Mouse (Mus musculus): ENCODE results near the gene Pnmt. TPM values are rescaled to one million over a fixed set of nuclear protein-coding genes. Genes with fewer than 3 reads are reported as not detected.

Pnmt gene
- 0.16 TPM in 1 of 2 replicates, not detected in the other for polyA plus RNA-seq (2012; rRNA removed)

DNA sequence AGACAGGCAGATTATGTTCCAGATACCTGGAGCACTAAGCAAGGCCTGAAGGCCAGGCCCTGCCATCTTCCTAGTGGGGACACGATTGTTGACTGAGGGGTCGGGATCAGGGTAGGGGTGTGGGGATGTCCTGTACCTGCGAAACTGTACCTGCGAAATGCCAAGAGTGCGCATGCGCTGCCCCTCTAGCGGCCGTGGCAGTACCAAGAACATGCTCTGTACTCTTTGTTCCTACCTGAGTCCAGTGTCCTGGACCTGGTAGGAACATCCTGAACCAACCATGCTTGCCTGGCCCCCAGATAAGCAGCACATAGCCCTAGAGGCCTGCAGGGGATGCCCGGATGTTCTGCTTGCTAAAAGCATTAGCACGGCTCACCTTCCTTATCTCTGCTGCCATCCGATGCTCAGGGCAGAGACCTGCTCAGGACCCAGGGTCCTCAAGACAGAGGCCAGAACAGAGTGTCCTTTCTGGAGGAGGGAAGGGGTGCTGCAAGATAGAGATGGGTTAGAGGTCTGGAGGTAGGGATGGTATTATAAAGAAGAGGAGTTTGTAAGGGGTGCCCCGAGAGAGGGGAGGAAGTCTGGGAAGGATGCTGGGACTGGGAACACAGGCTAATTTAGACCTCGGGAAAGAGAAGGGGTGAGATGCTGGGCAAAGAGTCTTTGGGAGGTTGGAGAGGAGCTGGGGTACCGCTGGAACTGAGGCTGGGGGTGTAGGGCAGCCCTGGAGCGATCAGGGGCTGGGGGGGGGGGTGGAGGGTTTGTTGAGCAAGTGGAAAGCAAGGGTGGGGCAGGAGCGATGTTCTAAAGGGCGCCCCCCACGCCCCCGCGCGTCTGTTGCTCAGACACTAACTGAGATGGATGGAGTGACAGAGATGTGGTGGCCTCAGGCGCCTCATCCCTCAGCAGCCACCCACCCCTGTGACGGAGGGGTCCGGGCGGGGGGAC lies at the start of gene Pnmt:
TSS of gene Pnmt (plus strand) at position 813 of the 948 bp plus-strand sequence.

DNA sequence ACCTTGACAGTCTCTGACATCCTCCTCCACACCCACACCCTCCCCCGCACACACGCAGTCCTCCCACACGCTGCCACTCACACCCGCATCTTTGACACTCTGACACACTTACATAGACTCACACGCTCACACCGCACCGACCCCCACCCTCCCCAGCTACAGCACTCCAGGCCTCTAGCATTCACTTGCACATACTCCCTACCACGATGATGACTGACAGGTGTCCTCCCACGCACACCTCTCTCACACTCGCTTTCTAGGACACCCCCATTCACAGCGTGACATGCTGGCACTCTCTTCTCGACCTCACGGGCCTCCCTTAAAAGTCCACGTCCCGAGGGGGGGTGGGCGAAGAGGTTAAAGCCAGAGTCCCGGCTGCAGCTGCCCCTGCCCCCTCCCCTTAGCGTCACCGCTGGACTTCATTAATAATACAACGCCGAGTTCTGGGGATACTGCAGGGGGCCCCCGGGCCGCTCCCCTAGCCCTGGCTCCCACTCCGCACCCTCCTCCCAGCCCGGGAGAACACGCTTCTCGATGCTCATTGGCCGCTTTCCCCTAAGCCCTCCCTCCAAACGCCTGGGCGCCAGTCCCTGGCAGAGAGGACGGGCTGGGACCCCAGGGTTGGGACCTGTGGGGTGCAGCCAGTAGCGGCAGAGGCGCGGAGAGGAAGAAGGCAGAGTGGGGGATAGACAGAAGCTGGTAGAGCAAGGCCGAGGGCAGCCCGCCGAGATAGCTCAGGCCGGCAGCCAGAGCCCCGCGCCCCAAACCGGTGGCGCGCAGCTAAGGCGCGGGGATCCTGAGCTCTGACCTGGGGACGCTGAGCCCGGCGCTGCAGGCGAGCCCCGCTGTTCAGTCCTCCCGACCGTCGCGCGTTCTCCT lies 37.9 kb upstream of the Pnmt start, which contains the start of gene Ppp1r1b:
TSS of gene Ppp1r1b (plus strand) at position 322 of the 879 bp plus-strand sequence.

DNA sequence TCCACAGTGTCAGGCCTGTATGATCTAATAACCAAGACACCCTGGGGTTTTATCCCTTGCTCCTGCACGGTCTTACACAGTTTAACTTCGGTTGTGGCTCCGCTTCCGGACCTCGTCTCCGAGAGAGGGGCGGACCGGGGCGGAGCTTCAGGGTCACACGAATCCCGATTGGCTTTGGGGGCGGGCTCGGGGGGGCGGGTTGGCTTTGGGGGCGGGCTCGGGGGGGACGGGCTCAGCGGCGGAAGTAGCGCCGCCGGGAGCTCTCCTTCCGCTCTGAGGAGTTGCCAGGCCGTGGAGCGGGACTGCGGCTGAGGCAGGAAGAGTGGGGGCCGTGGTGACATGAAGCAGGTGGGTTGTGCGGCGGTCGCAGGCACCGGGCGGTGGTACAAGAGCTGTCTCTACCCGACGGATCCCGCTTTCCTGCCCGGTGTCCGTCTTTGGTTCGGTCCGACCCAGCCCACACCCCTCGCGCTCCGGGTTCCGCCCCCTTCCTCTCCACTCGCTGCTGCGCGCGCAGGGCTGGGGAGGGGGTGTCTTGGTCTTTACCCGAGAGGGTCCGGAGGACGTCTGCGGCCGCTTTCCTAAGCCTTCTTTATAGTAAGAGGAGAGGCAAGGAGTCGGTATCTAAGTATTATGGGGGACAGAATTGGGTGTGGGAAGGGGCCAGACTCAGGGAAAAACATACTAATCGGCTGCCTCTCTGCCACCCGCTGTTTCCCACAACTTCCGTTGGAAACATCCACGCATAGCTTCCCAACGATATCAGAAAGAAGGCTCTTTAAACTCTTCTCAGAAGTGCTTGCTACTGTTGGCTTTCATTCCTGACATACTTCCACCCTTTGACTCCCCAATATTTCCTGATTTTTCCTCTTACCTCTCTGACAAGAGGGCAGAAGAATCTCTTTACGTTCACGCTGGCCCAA lies 27.8 kb upstream of the Pnmt start, which contains the start of gene Stard3:
TSS of gene Stard3 (plus strand) at position 208 of the 923 bp plus-strand sequence.

DNA sequence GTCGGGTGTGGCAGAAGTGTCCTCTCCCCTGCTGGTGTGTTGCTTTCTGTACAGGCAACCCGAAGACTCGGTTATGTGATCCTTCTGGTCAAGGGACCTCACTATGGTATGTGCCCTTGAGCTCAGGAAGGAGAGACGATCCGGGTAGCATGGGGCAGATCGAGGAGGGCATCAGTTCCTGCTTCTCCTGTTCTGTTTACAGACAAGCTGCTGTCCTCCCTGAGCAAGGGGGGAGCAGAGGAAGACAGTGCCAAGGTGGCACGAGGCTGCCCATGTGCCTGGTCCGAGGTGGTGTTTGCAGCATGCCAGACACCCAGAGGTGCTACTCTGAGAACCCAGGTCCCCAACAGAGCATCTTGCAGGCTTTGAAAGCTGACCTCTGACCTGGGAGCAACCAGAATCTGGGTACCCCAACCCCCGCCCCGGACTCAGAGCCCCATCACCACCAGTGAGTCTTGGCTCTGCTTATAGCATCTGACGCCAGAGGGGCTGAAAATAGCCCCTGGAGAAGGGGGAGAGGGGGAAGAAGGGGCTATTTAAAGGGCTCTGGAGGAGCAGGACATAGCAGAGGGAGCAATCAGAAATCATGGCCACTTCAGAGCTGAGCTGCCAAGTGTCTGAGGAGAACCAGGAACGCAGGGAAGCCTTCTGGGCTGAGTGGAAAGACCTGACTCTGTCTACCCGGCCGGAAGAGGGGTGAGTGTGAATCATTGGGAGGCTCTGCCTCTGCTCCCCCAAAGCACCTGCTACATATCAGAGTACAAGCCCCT lies 2.8 kb upstream of the Pnmt start, which contains the start of gene Tcap:
TSS of gene Tcap (plus strand) at position 551 of the 770 bp plus-strand sequence.

DNA sequence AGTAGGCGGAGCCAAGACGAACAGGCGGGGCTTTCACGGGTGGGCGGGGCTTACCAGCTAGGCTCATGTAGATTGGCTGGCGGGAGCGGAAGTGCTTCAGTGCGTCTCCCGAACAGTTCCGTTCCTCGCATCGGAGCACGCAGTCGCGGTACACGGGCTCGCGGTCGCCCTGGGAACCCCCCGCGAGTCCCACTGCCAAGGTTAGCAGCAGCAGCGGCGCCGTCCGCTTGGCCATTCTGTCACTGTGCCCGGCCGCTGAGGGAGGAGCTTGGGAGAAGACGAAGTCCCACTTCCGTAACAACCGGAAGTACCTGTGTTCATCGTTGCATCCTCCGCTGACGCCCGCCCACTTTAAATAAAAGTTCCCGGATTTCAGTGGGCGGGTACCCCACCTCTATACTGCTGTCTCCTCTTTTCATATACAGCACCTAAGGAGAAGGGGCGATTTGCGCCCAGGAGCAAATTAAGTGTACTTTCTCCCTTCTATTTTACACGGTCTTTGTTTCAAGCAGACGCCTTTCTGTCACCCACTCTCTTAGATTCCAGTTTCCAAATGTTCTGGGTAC lies 14.0 kb downstream of the Pnmt start, which contains the start of gene Pgap3:
TSS of gene Pgap3 (minus strand) at position 330 of the 566 bp plus-strand sequence.

DNA sequence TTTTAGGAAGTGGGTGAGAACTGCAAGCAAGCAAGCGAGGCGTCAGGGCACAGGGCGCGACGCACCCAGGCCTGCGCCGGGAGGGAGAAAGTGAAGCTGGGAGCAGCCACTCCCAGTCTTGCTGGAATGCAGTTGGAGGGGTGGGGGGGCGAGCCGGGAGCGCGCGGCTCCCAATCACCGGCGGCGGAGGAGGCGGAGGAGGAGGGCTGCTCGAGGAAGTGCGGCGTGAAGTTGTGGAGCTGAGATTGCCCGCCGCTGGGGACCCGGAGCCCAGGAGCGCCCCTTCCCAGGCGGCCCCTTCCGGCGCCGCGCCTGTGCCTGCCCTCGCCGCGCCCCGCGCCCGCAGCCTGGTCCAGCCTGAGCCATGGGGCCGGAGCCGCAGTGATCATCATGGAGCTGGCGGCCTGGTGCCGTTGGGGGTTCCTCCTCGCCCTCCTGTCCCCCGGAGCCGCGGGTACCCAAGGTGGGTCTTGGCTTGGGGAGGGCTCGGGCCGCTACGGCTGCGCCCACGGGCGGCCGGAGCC lies 26.1 kb downstream of the Pnmt start, which contains the start of gene Erbb2:
TSS of gene Erbb2 (plus strand) at position 198 of the 524 bp plus-strand sequence.

Other genes with a start within 250 kb of the Pnmt start
- 9.0 and 9.2 TPM in 2 replicates for gene Fbxl20, start 236.0 kb upstream of the Pnmt start, polyA plus RNA-seq (2012; rRNA removed)
- gene Med1, start 193.2 kb upstream of the Pnmt start, polyA plus RNA-seq (2012; rRNA removed), result 1.3 and 2.2 TPM in 2 replicates
- gene Cdk12, start 183.4 kb upstream of the Pnmt start, polyA plus RNA-seq (2012; rRNA removed), result 2.0 and 3.1 TPM in 2 replicates
- not detected in 2 replicates for gene Neurod2, start 56.8 kb upstream of the Pnmt start, polyA plus RNA-seq (2012; rRNA removed)
- gene Ppp1r1b, start 38.0 kb upstream of the Pnmt start, polyA plus RNA-seq (2012; rRNA removed), result 31.9 and 53.0 TPM in 2 replicates
- 48.4 and 53.8 TPM in 2 replicates for gene Stard3, start 28.1 kb upstream of the Pnmt start, polyA plus RNA-seq (2012; rRNA removed)
- 32.7 and 42.1 TPM in 2 replicates for gene Tcap, start 2.6 kb upstream of the Pnmt start, polyA plus RNA-seq (2012; rRNA removed)
- 17.5 and 17.6 TPM in 2 replicates for gene Pgap3, start 14.0 kb downstream of the Pnmt start, polyA plus RNA-seq (2012; rRNA removed)
- gene Erbb2, start 26.0 kb downstream of the Pnmt start, polyA plus RNA-seq (2012; rRNA removed), result 31.2 and 35.3 TPM in 2 replicates
- 22.9 and 23.3 TPM in 2 replicates for gene Mien1, start 52.5 kb downstream of the Pnmt start, polyA plus RNA-seq (2012; rRNA removed)
- gene Grb7, start 59.9 kb downstream of the Pnmt start, polyA plus RNA-seq (2012; rRNA removed), result 30.1 and 30.4 TPM in 2 replicates
- gene Ikzf3, start 159.6 kb downstream of the Pnmt start, polyA plus RNA-seq (2012; rRNA removed), result 0.21 and 0.39 TPM in 2 replicates
- not detected in 2 replicates for gene Zpbp2, start 164.6 kb downstream of the Pnmt start, polyA plus RNA-seq (2012; rRNA removed)
- gene Ormdl3, start 200.9 kb downstream of the Pnmt start, polyA plus RNA-seq (2012; rRNA removed), result 25.0 and 29.7 TPM in 2 replicates
- not detected in 2 replicates for gene Lrrc3c, start 211.8 kb downstream of the Pnmt start, polyA plus RNA-seq (2012; rRNA removed)
- gene Gm12355, start 239.2 kb downstream of the Pnmt start, polyA plus RNA-seq (2012; rRNA removed), result not detected in 2 replicates
- gene Gsdma3, start 239.9 kb downstream of the Pnmt start, polyA plus RNA-seq (2012; rRNA removed), result 0.05 TPM in 1 of 2 replicates, not detected in the other

Data from stomach, adult 2 months (tissue).